Mouse (Mus musculus): ENCODE data around the gene Gm5941. TPM values are rescaled to one million over a fixed set of nuclear protein-coding genes. Genes with fewer than 3 reads are reported as not detected.
"Not testable (repeated sequence)": the region's sequence is repeated elsewhere in the genome, so short reads cannot be mapped to it uniquely, and the experiment has no call there.

Gm5941 gene
- not detected for total RNA-seq (2022)

- DNase-seq (ENCODE audit: low spot score in 2 of 2): not testable (repeated sequence)
Observed at GRCm38 (mm10) chrX:92489649-92490048, at the start of gene Gm5941. TSS of gene Gm5941 (plus strand) at chrX:92489949.

- DNase-seq (ENCODE audit: low spot score in 2 of 2): no peak
Observed at GRCm38 (mm10) chrX:92460496-92460895, 29.3 kb upstream of the Gm5941 start.

- no peak for DNase-seq (ENCODE audit: low spot score in 2 of 2)
Observed at GRCm38 (mm10) chrX:92464773-92465172, 25.0 kb upstream of the Gm5941 start.

- no peak for DNase-seq (ENCODE audit: low spot score in 2 of 2)
Observed at GRCm38 (mm10) chrX:92498254-92498653, 8.5 kb downstream of the Gm5941 start.

- no peak for DNase-seq (ENCODE audit: low spot score in 2 of 2)
Observed at GRCm38 (mm10) chrX:92527826-92528225, 38.1 kb downstream of the Gm5941 start.

Other genes with a start within 250 kb of the Gm5941 start
- not detected for gene Mageb18, start 109.6 kb downstream of the Gm5941 start, total RNA-seq (2022)

Measured in left cerebral cortex, adult 8-10 months (tissue).